Mouse (Mus musculus): ENCODE measurements around the gene Zfp980.
"Not testable (repeated sequence)": the region's sequence is repeated elsewhere in the genome, so short reads cannot be mapped to it uniquely, and the experiment has no call there.

Gene Zfp980

GRCm38 (mm10) chr4:145670385-145670784, at the start of gene Zfp980:
Zfp980 (plus strand) TSS chr4:145670685.
- DNase-seq (ENCODE audit: low read depth, low spot score) = not testable (repeated sequence)

DNA sequence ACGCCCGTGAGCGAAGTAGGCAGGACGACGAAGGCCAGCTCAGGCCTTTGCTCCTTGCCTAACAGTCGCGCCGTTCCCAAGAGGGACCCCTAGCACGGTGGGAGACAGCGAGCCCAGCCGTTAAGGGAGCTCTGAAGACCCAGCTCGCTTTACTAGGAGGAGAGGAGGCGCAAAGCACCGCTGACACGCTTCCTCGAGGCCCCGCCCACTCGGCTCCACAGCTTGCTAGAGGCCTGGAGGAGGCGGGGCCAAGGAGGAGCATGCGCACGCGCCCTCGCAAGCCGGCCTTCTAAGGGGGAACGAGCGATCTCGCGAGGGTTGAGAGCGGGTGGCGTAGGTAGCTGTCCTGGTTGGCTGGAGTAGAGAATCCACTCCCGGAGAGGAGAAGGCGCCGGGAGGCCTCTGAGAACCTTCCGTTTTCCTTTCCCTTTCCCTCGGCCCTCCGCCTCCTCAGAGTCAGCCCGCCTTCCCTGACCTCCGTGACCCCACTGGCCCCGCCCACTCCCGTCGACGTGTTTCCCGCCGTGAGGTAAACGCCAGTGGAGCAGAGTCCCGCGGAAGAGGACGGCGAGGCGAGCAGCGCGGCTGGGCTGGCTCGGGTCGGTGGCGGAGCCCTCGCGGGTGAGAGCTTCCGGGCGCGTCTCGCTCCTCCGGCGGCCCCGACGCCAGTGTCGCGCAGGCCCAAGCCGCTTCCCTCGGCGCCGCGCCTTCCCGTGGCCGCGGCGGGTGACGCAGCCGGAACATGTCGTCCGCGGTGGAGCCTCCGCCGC, 29.9 kb upstream of the Zfp980 start:
- DNase-seq (ENCODE audit: low read depth, low spot score) = not testable (repeated sequence)

DNA sequence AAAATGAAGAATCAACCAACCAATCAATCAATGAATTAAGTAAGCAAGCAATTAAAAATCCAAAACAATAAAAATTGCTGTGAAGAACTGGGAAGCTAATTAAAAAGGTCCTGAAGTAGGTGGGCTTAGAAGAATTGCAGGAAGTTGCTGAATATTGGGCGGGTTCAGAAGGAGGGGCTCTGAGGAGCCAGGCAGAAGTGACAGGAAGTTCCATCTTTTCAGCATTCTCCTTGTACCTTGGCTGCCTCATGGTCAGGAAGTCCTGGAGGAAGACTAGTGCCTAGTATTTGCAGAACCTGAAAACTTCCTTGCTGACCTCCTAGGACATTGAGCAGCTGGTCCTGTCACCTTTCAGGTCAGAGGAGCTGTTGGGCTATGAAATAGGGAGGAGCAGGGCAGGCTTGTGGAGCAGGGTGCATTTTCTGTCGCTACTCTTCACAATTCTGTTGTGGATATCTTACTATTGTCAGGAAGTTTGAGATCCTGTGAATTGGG, 3.8 kb downstream of the Zfp980 start:
- not testable (repeated sequence) for DNase-seq (ENCODE audit: low read depth, low spot score)

- not testable (repeated sequence) for DNase-seq (ENCODE audit: low read depth, low spot score)
These were observed 9.7 kb downstream of the Zfp980 start for GRCm38 (mm10) chr4:145680217-145680616.

DNA sequence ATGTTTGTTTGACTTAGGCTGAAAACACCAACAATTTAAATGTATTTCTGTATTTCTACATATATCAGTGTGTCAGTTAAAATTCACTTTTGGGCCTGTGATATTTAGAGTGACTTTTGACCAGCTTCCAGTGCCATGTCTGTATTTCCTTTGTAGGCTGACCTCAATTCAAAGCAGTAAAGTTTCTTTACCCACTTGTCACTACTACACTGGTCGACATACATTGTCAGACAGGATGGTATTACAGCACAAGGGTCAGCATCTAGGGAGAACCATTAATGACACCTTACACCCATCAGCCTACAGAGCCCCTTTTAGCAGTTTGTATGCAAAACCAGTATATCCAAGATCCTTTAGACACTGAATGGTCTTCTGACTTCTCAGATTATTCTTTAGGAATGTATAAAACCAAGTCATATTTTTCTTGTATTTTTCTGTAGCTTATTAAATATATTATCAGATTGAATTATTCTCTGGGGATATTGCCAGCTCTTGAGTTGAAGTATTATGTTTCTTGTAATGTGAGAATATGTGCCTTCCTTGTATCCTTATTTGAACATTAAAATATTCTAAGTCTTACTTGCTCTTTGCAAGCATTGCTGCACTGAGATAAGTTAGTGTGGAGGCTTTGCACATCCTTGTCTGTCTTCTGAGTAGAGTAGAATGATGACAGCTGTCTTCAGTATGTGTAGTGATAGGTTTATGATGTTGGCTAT, 10.3 kb downstream of the Zfp980 start:
- DNase-seq (ENCODE audit: low read depth, low spot score) = not testable (repeated sequence)

DNA sequence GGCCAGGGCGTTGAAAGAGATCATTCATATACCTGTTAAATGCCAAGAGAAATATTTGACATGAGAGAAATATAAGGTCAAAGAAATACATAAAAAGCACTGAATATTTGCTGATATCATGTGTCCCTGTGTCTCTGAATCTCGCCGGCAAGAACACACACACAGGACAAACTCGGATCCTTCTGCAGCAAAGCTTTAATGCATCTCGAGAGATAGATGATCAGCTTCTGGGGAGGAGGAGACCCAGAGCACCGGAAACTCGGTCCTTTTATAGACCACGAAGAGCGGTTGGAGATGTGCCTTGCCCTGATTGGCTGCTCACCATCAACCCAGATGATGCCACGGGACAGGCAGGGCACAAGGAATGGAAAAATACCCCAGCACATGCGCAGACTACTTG, 11.5 kb downstream of the Zfp980 start:
- not testable (repeated sequence) for DNase-seq (ENCODE audit: low read depth, low spot score)

DNA sequence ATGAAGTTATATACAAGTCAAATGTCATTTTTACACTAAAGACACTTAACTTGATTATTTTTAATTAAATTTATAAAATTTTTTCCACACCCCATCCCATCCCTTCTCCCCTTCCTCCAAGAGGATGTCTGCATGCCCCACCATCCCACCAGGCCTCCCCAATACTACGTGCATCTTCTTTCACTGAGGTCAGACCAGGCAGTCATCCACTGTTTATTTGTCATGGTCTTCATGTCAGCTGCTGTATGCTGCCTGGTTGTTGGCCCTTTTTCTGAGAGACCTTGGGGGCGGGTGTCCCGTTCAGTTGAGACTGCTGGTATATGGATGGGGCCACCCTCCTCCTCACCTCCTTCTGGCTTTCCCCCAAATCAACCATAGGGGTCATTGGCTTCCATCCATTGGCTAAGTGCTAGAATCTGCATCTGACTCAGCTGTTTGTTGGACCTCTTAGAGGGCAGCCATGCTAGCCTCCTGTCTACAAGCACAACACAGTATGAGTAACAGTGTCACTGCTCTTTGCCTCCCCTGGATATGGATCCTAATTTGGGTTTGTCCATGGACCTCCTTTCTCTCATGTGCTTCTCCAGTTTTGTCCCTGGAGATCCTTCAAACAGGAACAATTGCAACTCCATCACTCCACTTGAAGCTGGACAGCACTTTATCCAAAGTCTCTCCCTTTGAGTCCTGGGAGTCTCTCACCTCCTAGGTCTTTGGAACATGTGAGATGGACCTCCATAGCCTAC, 12.7 kb downstream of the Zfp980 start:
- DNase-seq (ENCODE audit: low read depth, low spot score) = not testable (repeated sequence)

- DNase-seq (ENCODE audit: low read depth, low spot score) = not testable (repeated sequence)
These were observed 15.6 kb downstream of the Zfp980 start for GRCm38 (mm10) chr4:145686061-145686460.

DNA sequence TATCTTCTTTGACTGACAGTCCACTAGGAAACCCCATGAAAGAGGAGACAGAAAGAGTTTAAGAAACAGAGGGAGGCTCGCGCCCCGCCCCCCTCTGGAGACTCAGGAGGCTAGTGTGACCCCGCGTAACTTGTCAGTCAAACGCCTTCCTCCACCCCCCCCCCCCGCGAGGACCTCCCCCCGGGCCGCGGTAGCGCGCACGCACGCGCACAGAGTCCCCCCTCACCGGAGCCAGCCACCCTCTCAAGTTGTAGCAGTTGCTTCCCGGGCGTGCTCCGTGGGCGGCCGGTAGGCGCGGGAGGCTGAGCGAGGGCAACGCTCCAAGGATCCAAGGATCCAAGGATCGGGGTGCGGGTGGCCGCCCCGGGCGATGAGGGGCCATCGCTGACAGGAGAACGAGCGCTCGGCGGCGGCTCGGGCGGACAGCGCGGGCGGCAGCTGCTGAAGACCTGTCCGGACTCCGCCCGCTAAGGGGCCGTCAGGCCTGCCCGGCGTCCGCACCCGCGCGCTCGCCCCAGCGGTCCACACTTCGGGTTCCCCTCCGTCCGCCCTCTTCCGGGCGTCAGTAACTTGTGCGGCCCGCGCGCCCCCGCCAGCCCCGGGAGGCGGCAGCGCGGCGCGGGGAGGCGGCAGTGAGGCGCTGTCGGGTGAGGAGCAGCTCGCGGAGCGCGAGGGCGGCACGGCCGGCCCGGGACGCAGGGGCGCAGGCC, 74.6 kb downstream of the Zfp980 start:
- DNase-seq (ENCODE audit: low read depth, low spot score) = not testable (repeated sequence)

DNA sequence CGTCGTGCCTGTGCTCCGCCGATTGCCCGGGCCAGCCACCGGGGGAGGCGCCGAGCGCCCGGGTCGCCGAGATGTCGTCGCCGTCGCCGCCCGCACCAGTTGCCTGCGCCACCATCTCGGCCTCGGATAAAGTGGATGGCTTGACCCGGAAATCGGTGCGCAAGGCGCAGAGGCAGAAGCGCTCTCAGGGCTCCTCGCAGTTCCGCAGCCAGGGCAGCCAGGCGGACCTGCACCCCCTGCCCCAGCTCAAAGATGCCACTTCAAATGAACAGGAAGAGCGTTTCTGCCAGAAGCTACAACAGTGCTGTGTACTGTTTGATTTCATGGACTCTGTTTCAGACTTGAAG, 75.1 kb downstream of the Zfp980 start:
- DNase-seq (ENCODE audit: low read depth, low spot score) = not testable (repeated sequence)
